Mouse (Mus musculus) forebrain, postnatal 0 days (tissue): ENCODE data around the gene Wasf1. TPM values are rescaled to one million over a fixed set of nuclear protein-coding genes. Genes with fewer than 3 reads are reported as not detected.

Experiments used
- ATAC-seq: fragments of 200-750 bp; cut with Nextera tagmentation; 2 replicates; pipeline ENCODE4 v1.8.0; 2017; ENCODE audit warnings: mild to moderate bottlenecking, moderate library complexity
- DNase-seq: peaks from one replicate; pipeline ENCODE4 v3.0.0-alpha.2; 2015
- H3K27ac ChIP-seq: fragments of 300-500 bp; sonication (generic); 2 replicates; pipeline ENCODE4 v1.5.1; 2014; ENCODE audit warnings: low read depth, mild to moderate bottlenecking, antibody characterized with exemption, low read length, moderate library complexity, mixed read lengths
- H3K27me3 ChIP-seq: fragments of 300-500 bp; sonication (generic); 2 replicates; pipeline ENCODE4 v1.6.1; 2014; ENCODE audit warnings: mild to moderate bottlenecking, low read length, mixed read lengths; ENCODE audit not compliant: insufficient read depth
- H3K36me3 ChIP-seq: fragments of 300-500 bp; sonication (generic); 2 replicates; pipeline ENCODE4 v1.6.1; 2014; ENCODE audit warnings: mild to moderate bottlenecking, moderate library complexity; ENCODE audit not compliant: insufficient read depth
- H3K4me1 ChIP-seq: fragments of 300-500 bp; sonication (generic); 2 replicates; pipeline ENCODE4 v1.6.1; 2014; ENCODE audit warnings: antibody characterized with exemption; ENCODE audit not compliant: insufficient read depth
- H3K4me2 ChIP-seq: fragments of 300-500 bp; sonication (generic); 2 replicates; pipeline ENCODE4 v1.6.1; 2014; ENCODE audit warnings: low read depth, mild to moderate bottlenecking, moderate library complexity
- H3K4me3 ChIP-seq: fragments of 300-500 bp; sonication (generic); 2 replicates; pipeline ENCODE4 v1.5.1; 2014; ENCODE audit warnings: low read depth, low read length, mixed read lengths
- H3K9ac ChIP-seq: fragments of 300-500 bp; sonication (generic); 2 replicates; pipeline ENCODE4 v1.6.1; 2014; ENCODE audit warnings: mild to moderate bottlenecking
- H3K9me3 ChIP-seq: fragments of 300-500 bp; sonication (generic); 2 replicates; pipeline ENCODE4 v1.6.1; 2016; ENCODE audit warnings: low read length
- CTCF ChIP-seq: sonication (generic); IDR thresholded peaks from 2 replicates; pipeline ENCODE4 v1.5.1; 2016; ENCODE audit warnings: antibody characterized with exemption, control low read depth, low read depth
- WGBS: fragments of 180-500 bp; shearing (Covaris S2); extraction: QIAGEN DNeasy Blood & Tissue Kit; methylation state at CpG from one replicate; pipeline ENCODE4 v1.1.7; 2014; 5-methylcytosine and 5-hydroxymethylcytosine counted together
- polyA plus RNA-seq: library from polyadenylated mRNA; unstranded; fragments of >200 nt; fragmentation: Nextera tagmentation; extraction: Ambion mirVana; gene quantifications from 2 replicates; pipeline ENCODE4 v1.2.1, GENCODE M21; 2015
- total RNA-seq: library from RNA; depleted of rRNA; stranded (reverse); fragments of >200 nt; gene quantifications from 2 replicates; pipeline ENCODE4 v1.2.3, GENCODE M21; 2014; rRNA removed

The Wasf1 gene
- total RNA-seq: 24.4 and 31.0 TPM in 2 replicates
- 182 and 197 TPM in 2 replicates for polyA plus RNA-seq

- TF ChIP-seq CTCF: no peak
- under 1% methylated on average over 44 of the region's 44 CpGs for WGBS
- no peaks in the 10 kb centered on the region for H3K27me3 ChIP-seq
- peak within 1 kb of the TSS; percentile 93 for H3K9ac ChIP-seq
- ATAC-seq: peak; percentile 97
- peak within 1 kb of the TSS; percentile 90 for H3K4me3 ChIP-seq
- peak within 1 kb of the TSS; percentile 99 for H3K27ac ChIP-seq
- no peaks in the 10 kb centered on the region for H3K36me3 ChIP-seq
- peaks cover 15% of the 10 kb centered on the region for H3K4me1 ChIP-seq
- H3K4me2 ChIP-seq: peak within 1 kb of the TSS; percentile 53
- H3K9me3 ChIP-seq: no peaks in the 10 kb centered on the region
- DNase-seq: peak; percentile 98
These were observed at the start of gene Wasf1, which contains the start of gene Cdc40 for GRCm38 (mm10) chr10:40882831-40883643. Gene Wasf1, plus strand, starts transcription at chr10:40883475. Gene Cdc40, minus strand, starts transcription at chr10:40883311.

- no peak overlapping the region for H3K27ac ChIP-seq
- no peak overlapping the region for H3K4me3 ChIP-seq
- DNase-seq: no peak
- no peak overlapping the region for H3K4me2 ChIP-seq
- no peak for TF ChIP-seq CTCF
- WGBS: 77% methylated on average over 5 of the region's 5 CpGs
- no peaks in the 10 kb centered on the region for H3K4me1 ChIP-seq
- H3K9me3 ChIP-seq: no peaks in the 10 kb centered on the region
- H3K27me3 ChIP-seq: no peaks in the 10 kb centered on the region
- no peak overlapping the region for H3K9ac ChIP-seq
- H3K36me3 ChIP-seq: peaks cover 45% of the 10 kb centered on the region
- no peak for ATAC-seq
These were observed 43.2 kb upstream of the Wasf1 start for GRCm38 (mm10) chr10:40840086-40840485.

- no peak; the same call in 1 of the 2 replicates for ATAC-seq
- H3K9me3 ChIP-seq: no peaks in the 10 kb centered on the region
- H3K27me3 ChIP-seq: no peaks in the 10 kb centered on the region
- H3K27ac ChIP-seq: no peak overlapping the region
- no peak overlapping the region for H3K4me3 ChIP-seq
- no peak overlapping the region for H3K4me2 ChIP-seq
- no peak for TF ChIP-seq CTCF
- H3K4me1 ChIP-seq: no peaks in the 10 kb centered on the region
- 78% methylated on average over 5 of the region's 5 CpGs for WGBS
- H3K36me3 ChIP-seq: peaks cover 49% of the 10 kb centered on the region
- H3K9ac ChIP-seq: no peak overlapping the region
- no peak for DNase-seq
These were observed 39.4 kb upstream of the Wasf1 start for GRCm38 (mm10) chr10:40843841-40844240.

GRCm38 (mm10) chr10:40844546-40844945 lies 38.7 kb upstream of the Wasf1 start:
- Histone ChIP-seq H3K9me3 (no peaks in the 10 kb centered on the region), H3K27me3 (no peaks in the 10 kb centered on the region), H3K4me1 (no peaks in the 10 kb centered on the region), H3K9ac (no peak overlapping the region), H3K36me3 (peaks cover 49% of the 10 kb centered on the region), H3K4me3 (no peak overlapping the region), H3K27ac (no peak overlapping the region), H3K4me2 (no peak overlapping the region)
- ATAC-seq (peak; percentile 62; the same call in 1 of the 2 replicates), DNase-seq (no peak)
- no peak for TF ChIP-seq CTCF
- 61% methylated on average over 10 of the region's 10 CpGs for WGBS

- no peak overlapping the region for H3K4me3 ChIP-seq
- no peaks in the 10 kb centered on the region for H3K27me3 ChIP-seq
- H3K4me2 ChIP-seq: no peak overlapping the region
- TF ChIP-seq CTCF: no peak
- H3K27ac ChIP-seq: no peak overlapping the region
- DNase-seq (no peak), ATAC-seq (no peak)
- H3K36me3 ChIP-seq: peaks cover 46% of the 10 kb centered on the region
- WGBS: 90% methylated on average over 6 of the region's 6 CpGs
- H3K4me1 ChIP-seq: no peaks in the 10 kb centered on the region
- no peaks in the 10 kb centered on the region for H3K9me3 ChIP-seq
- no peak overlapping the region for H3K9ac ChIP-seq
These were observed 37.6 kb upstream of the Wasf1 start for GRCm38 (mm10) chr10:40845626-40846025.

- WGBS: 76% methylated on average over 10 of the region's 10 CpGs
- no peak for TF ChIP-seq CTCF
- Histone ChIP-seq H3K4me1 (no peaks in the 10 kb centered on the region), H3K9ac (no peak overlapping the region), H3K36me3 (peaks cover 32% of the 10 kb centered on the region), H3K4me3 (no peak overlapping the region), H3K9me3 (no peaks in the 10 kb centered on the region), H3K4me2 (no peak overlapping the region), H3K27ac (no peak overlapping the region), H3K27me3 (no peaks in the 10 kb centered on the region)
- DNase-seq (no peak), ATAC-seq (no peak)
These were observed 36.0 kb upstream of the Wasf1 start for GRCm38 (mm10) chr10:40847176-40847874.

GRCm38 (mm10) chr10:40850644-40851043 lies 32.6 kb upstream of the Wasf1 start:
- WGBS: 91% methylated on average over 2 of the region's 2 CpGs

More at GRCm38 (mm10) chr10:40850644-40851043, 32.6 kb upstream of the Wasf1 start:
- ATAC-seq (no peak), DNase-seq (no peak)
- peaks cover 17% of the 10 kb centered on the region for H3K36me3 ChIP-seq
- no peak overlapping the region for H3K4me3 ChIP-seq
- H3K4me2 ChIP-seq: no peak overlapping the region
- no peaks in the 10 kb centered on the region for H3K27me3 ChIP-seq
- TF ChIP-seq CTCF: no peak
- H3K9ac ChIP-seq: no peak overlapping the region
- no peaks in the 10 kb centered on the region for H3K9me3 ChIP-seq
- no peak overlapping the region for H3K27ac ChIP-seq
- no peaks in the 10 kb centered on the region for H3K4me1 ChIP-seq
